Mouse (Mus musculus) kidney, adult 2 months (tissue): ENCODE data around the gene Rbm39.
"Not testable (repeated sequence)": the region's sequence is repeated elsewhere in the genome, so short reads cannot be mapped to it uniquely, and the experiment has no call there.

ENCODE experiments used
- CTCF ChIP-seq: fragments of 200-500 bp; conservative IDR thresholded peaks from 2 replicates; pipeline ENCODE4 v1.5.1; 2011; ENCODE audit warnings: low read depth, mild to moderate bottlenecking, control low read depth, low read length, moderate library complexity, mixed read lengths; ENCODE audit not compliant: insufficient read depth, insufficient read length
- POLR2A ChIP-seq: fragments of 200-500 bp; IDR thresholded peaks from one replicate; pipeline ENCODE4 v1.6.1; 2011; ENCODE audit warnings: low read depth, low read length, control low read depth

- TF ChIP-seq CTCF, POLR2A: not testable (repeated sequence)
Measured at GRCm38 (mm10) chr2:156189241-156189640, 9.2 kb upstream of the Rbm39 start.
